Mouse (Mus musculus) lung, postnatal 25 days (tissue): ENCODE data around the gene Prss27.

ENCODE experiments used
- DNase-seq: peaks from one replicate; pipeline ENCODE4 v3.0.0; 2022; ENCODE audit warnings: low spot score

Gene Prss27

DNA sequence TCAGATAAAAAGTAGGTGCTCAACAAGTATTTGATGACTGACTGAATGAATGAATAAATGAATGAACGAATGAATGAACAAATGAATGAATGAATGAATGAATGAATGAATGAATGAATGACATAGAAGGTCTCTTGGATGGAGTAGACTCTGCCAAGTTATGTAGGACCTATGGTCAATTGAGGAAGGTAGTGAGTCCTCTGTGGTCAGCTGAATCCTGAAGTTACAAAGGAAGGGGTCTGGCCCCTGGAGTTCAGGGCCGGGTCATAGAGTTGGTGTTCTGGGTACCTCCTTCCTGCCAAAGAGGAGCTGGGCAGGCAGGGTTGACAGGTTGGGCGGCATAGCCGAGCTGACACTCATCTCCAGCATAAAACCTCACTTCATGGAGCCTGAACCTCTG lies at the start of gene Prss27:
Prss27 (plus strand) TSS at position 301 of the 400 bp plus-strand sequence.
- no peak for DNase-seq

DNA sequence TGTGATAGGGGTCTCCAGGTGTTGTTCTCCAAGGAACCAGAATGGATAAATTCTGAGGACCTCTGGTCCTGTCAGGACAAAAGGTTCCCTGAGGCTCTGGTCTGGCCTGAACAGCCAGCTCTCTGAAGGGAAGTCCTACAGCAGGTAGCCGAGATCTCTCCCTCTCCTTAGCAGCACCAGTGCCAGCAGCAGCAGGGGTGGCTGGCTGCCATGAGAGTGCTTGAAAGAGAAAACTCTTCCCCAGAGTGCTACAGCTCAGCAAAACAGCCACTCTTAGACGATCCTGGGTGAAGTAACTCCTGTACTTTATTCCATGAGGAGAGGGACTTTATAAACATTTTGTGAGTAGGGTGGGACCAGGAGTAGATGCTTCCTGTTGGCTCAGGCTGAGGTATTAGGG lies 48.1 kb upstream of the Prss27 start:
- peak; percentile 66 for DNase-seq

DNA sequence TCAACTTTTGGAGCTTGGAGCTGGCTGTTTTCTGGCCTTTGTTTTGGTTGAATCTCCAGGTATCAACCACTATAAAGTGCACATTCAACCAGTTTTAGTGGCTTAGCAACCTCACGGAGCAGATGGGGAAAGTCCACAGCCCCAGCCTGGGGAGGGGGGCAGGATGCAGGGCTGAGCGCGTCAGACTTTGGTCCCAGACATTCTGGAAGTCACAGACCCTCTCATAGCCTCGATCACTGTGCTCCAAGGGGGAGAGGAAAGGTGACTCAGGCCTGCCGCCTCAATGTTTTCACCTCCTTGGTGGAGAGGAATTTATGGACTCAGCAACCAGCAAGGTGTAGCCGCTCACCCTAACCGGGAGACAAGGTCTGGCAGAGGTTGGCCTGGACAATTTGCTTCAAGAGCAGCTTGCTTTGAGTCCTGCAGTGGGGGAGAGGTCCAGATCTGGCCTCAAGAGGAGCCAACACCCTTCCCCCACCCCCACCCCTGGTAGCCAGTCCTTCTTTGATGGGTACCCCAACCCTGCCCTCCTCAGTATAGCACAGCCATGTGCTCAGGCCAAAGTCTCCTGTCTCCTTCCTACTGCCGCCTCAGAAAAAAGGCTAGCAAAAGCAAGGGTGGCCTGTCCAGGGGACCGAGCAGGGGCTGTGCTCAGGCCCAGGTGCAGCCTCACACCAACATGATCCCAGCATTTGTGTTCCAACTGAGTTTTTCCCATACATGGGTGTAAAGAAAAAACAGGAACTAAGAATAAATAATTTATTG lies 45.0 kb upstream of the Prss27 start:
- DNase-seq: no peak

DNA sequence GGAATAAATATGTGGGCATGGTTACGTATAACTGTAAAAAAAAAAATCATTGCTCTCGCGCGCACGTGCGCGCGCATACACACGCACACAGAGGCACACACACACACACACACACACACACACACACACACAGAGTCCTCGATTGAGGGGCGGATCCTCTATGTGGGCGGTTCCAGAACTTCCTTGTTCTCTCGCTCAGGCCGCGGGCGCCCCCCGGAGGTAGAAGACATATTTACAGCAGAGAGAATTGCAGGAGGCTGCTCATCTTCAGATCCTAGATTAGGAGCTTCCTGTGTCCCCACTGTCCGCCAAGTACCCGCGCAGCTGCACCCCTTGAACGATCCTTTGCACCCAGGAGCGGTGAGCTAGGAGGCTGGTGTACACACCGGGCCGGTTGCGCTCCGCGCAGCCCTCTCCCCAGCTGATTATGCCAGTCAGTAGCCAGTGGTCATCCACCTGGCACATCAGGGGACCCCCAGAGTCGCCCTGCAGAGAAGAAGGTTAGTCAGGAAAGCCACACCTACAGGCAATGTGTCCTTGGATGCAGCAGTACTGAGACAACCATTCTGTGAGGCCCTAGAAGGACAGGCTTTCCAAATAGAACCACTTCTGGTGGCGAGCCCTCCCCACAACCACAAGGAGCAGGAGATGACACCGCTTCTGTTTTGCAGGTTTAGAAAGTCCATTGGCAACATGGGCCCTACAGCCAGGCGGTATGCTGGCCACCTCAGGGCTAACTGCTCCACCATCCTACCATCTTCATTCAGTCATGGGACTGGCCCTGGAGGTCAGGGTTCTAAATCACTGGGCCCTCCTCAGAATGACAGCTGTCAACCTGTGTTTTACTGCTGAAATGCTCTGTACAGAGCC lies 44.1 kb upstream of the Prss27 start:
- peak; percentile 90 for DNase-seq

DNA sequence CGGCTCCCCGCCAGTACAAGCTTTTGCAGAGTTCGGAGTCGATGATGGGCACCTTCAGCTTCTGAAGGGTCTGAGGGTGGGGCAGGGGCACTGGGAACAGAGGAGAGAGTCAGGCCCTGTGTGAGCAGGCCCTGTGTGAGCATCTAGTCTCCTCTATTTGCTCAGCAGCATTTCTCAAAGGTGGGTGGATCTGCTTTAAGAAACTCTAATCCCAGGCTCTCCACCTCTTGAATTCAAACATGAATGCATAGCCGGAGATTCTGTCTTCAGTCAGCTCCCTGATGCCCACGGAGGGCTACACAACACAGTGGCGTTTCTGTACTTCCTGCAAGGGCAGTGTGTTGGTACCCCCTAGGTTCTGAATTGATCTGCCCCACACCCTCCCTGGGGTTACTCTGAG lies 43.3 kb upstream of the Prss27 start:
- no peak for DNase-seq

DNA sequence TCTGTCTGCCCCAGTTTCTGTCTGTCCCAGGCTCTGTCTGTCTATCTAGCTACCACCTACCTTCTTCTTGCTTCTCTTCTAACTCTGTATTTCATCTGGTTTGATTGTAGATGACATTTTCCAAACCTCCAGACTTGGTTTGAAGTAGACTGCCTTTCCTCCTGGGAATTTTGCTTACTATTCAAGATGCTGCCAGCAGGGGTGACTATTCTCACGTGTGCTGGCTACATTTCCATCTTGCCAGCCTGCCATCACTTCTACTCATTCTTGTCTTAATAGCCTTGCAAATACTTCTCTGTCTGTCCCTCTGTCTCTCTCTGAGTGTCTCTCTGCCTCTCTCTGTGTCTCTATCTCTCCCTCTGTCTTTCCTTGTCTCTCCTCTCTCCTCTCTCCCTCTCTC lies 42.5 kb upstream of the Prss27 start:
- DNase-seq: no peak

DNA sequence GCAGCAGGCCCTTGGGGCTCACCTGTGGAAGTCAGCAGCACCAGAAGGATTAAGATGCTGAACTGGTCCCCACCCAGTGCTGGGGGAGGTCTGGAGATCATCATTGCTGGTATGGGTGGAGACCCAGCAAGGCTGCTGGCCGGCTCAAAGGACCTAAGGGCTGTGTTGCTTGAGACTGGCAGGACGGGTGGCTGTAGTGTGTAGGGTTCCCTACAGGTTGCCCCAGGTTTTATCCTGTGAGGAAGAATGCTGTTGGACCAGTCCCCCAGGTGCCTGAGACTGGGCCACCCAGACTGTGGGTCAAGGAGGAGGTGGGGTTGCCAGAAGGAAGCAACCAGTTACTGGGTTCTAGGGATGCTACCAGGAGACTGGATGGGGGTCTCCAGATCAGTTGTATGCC lies 40.0 kb upstream of the Prss27 start, which contains the start of gene Prss22:
Prss22 (minus strand) TSS at position 200 of the 400 bp plus-strand sequence.
- DNase-seq: no peak

DNA sequence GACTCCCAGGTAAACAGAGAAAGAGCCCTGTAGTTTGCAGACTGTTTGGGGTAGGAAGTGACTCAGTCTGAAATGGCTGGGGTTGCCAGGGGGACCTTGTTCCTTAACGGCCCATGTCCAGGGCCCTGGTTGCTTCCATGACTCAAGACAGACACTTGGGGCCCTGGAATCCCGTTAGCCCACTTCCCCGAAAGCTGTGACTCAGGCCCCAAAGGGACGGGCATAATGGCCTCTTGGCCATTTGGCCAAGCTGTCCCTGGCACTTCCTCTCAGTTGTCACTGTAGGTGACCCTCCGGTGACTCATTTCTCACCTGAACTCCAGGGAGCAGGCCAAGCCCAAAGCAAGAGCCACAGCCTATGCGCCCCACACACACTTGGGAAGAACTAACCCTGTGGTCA lies 39.6 kb upstream of the Prss27 start:
- no peak for DNase-seq

DNA sequence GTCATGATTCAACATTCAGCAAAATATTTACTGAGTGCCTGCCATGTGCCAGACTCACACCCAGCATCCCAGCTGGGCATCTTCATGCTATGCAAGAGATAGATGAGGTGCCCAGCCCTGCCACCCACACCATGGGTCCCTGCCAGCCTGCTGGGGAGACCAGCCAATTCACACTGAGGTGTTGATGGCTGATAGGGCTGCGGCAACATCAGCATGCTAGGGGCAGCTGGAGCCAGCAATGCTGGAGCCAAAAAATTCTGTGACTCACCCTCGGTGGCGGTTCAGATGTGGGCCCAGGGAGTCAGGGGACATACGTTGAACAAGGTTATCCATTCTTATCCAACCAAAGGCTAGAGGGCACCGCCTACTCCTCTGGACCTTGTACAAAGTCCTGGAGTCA lies 37.5 kb upstream of the Prss27 start:
- no peak for DNase-seq

DNA sequence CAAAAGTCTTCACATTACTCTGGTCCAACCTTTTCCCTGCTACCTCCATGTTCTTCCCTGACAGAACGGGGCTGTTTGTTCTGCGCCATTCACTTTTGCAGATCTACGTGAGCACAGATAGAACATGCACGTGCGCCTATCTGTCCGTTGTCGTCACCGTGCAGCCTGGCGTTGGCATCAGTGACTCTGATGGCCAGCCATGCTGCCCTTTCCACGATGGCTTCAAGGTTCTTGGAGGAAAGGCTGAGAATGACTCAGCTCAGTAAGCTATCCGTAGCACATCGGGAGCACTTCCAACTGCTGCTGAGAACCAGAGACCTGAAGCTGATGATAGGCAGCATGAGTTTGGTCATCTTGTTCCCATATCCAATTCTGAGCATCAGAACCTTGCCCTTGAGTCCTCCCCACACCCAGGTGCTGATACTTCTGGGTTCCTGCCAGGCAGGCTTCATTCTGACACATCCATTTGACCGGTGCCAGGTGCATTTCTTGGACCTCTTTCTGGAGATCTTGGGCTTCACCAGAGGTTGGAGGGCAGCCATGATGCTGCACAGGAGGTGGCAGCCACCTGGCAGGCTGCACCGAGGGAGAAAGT lies 33.8 kb upstream of the Prss27 start:
- no peak for DNase-seq

DNA sequence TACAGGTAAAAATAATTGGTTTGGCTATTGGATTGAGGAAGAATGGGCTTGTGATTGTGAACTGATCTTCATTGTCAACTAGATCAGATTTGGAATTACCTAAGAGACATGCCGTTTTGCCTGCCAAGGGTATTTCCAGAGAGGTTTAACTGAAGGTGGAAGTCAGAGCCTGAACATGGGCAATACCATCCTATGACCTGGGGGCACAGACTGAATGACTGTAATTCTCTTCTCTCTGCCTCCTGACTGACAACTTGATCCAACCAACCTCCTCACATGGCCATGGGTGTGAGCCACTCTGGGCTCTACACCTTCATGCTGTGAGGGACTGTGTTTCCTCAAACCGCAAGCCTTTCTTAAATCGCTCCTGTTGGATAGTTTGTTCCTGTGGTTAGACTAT lies 32.9 kb upstream of the Prss27 start:
- no peak for DNase-seq

DNA sequence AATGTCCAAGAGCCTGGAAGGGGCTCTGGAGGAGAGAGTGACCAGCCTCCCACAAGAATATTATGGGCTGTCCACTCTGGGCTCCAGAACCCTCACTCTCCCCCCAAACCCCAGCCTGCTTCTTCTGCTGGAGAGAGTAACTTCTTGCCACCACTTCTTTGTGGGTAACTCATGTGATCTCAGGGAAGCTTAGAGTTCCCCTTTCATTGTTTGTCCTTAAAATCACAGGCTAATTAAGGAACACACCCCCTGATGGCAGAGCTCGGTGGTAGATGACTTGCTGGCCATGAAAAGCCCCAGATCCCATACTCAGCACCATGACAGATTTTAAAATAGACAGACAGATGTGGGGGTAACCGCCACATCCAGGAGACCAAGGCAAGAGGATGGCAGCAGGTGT lies 31.0 kb upstream of the Prss27 start:
- DNase-seq: peak; percentile 15

DNA sequence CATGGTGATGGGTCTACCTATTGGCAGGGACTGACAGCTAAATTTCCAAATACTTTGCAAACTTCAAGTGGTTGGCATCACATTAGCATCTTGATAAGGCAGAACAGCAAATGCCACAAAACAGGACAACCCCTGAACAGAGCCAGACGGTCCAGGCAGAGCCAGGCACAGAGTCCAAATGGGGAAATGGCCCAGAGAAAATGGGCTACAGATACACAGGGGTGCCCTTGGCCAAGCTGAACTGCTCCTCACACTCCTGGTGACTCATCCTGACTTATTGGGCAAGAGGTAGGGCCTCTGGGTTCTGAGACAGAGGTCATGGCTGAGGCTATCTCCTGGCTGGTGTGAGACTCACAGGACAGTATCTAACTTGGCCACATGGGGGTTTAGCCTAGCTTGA lies 30.6 kb upstream of the Prss27 start:
- peak; percentile 55 for DNase-seq

DNA sequence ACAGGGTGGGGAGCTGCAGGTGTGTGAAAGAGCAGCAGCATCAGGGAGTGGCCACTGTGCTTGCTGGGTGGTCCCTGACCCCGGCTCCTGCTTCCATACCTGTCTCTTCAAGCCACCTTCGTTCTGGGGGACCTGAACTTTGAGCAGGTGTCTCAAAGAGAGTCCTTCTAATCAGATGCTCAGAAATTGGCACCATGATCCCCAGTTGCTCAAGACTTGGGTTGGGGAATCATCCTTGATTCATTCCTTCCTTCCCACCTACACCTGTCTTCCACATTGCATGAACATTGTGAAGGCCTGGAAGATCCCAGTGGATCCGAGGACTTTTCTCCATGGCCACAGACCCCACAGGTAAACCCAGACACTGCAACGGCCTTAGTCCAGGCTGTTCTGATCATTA lies 29.8 kb upstream of the Prss27 start:
- no peak for DNase-seq

DNA sequence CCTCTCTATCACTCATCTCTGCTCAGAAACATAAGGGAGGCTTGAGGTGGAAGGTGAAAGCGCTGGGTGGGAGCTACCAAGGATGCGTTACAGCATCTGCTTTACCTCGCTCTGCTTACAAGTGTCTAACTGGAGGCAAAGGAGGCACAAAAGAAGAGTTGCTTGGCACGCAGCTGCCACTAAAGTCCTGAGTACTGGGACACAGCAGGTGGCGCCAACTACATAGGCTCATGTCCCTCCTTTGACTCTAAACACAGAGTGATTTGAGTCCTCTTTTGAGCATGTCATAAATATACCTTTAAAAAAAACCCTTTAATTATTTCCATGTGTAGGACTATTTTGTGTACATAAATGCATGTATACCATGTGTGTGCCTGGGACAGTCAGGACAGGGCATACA lies 28.3 kb upstream of the Prss27 start:
- no peak for DNase-seq

DNA sequence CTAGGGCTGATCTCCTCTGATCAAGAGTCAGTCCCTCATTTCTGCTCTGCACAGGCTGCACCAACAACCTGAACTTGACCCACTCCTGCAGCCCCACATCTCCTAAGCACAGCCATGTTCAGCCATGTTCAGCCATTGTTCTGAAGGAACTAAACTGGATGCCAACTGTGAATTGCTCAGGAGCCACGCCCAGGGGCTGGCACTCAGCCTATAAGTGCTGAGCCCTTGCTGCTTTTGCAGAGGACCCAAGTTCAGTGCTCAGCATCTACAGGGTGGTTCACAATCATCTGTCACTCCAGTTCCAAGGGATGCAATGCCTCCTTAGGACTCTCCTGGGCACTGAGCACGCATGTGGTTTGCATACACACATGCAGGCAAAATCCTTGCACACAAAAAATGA lies 25.0 kb upstream of the Prss27 start:
- DNase-seq: no peak

DNA sequence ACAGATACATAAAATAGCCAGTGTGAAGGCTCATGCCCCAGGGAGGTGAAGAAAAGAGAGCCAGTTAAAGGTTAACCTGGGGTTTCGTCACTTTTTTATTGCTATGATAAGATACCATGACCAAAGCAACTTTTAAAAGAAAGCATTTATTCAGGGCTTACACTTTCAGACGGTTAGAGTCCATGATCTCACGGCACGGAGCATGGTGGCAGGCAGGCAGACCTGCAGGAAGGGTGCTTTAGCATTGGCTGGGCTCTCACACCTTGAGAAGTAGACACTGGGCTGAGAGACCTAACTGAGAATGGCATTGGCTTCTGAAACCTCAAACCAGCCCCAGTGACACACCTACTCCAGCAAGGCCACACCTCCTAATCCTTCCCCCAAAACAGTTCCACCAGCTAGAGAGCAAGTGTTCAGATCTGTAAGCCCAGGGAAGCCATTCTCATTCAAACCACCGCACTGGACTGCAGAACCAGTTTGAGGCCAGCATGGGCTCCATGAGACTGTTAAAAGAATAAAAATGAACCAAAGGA lies 23.4 kb upstream of the Prss27 start:
- DNase-seq: no peak

DNA sequence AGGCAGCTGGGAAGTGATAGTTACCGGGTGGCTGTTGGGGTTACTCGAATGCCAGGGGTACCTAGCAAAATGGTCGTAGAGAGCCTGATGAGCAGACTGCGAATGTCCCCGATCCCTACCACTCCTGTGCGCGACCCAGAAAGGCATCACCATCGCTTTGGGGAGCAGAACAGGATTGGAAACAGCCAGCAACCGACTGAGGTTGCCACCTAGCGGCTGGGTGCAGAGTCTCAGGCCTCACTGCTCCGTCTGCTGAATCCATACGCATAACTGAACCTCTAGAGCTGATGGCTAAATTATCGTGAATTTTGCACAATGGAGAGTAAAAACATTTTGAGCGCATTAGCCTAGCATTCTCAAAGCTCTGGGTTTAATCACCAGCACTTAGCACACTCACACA lies 22.2 kb upstream of the Prss27 start:
- DNase-seq: peak; percentile 36

DNA sequence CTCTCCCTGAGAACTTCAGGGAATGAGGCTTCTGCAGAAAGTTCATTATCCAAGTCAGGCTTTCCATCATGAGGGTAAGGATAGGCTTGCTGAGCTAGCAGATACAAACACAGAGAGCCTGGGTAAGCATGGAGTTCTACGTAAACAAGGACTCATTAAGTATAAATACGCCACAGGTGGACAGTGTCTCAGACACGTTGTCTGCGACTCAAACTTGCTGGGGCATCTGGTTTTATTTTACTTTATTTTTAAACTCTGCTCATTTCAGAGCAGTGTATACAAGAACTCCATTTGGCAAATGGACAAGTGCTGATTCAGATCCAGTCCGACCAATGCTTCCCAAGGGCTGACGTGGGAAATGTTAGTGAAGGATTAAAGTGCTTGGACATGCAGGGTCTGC lies 17.2 kb upstream of the Prss27 start:
- peak; percentile 59 for DNase-seq

DNA sequence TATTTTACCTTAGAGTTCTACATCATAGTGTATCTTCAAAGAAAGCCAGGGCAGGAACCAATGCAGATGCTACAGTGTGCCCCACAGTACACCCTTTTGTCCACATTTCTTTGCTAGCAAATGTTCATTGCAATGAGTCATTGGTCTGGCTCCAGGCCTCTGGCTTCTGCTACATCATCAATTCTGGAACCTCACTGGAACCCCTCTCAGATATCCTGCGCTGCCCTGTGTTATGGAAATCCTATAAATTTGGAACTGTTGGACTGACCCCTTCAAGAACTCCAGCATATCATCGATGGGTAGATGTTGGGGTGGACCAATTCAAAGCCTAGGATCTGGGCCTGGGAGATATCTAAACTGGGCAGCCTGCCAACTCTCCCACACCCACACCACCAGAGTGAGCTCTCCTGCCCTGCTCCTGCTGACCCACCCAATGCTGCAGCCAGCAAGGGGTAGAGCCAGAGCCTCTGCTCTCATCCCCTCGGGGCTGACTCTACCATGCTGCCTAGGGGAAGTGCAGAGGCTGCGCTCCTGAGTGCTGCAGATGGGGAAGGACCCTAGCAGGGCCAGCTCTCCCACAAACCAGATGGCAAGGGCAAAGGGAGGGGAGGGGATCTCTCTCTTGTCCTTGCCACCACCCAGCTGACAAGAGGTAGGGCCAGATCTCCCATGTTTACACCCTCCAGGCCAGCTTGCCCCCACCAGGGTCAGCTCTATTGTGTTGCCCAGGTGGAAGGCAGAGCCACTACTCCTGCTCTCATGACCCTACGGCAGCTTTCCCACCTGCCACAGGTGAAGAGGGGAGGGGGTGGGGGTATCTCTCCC lies 16.4 kb upstream of the Prss27 start:
- DNase-seq: peak; percentile 23

DNA sequence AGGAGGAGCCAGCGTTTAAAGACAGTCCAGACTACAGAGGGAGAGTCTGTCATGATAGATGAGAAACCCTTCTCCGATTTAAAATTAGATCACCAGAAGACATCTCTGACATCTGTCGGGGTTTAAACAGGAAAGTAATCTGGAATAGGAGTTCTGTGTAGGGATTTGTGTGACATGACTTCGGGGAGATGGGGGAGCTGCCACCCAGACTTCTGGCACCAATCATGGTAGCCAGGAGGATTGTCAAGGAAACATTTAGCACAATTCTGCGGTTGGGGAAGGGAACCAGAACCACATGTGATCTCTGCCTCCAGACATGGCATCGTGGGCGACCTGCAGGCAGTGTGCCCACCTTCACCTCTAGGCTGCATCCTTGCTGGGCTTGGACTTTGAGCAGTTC lies 8.5 kb upstream of the Prss27 start:
- DNase-seq: no peak

DNA sequence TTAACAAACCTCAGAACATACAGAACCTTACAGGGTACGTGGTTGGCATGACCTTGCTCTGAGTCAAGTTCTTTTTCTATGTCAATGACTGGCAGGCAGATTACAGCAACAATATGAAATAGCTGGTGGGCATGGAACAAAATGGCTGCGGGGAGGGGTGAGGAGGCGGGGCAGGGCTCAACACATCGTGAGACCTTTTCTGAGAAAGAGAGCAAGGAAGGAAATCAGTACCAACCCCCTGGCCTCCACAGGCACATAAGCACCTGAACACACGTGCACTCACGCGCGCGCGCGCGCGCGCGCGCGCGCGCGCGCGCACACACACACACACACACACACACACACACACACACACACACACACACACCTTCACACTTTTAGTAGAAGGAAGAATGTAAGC lies 7.4 kb upstream of the Prss27 start:
- no peak for DNase-seq
